Mouse (Mus musculus): ENCODE measurements around the gene Fkbp4.
"Not testable (repeated sequence)": the region's sequence is repeated elsewhere in the genome, so short reads cannot be mapped to it uniquely, and the experiment has no call there.

The Fkbp4 gene

GRCm38 (mm10) chr6:128397574-128398261 lies 40.8 kb downstream of the Fkbp4 start:
- DNase-seq (ENCODE audit: low spot score in 2 of 2), result no peak

GRCm38 (mm10) chr6:128390683-128391082 lies 47.8 kb downstream of the Fkbp4 start:
- DNase-seq (ENCODE audit: low spot score in 2 of 2), result no peak

DNA sequence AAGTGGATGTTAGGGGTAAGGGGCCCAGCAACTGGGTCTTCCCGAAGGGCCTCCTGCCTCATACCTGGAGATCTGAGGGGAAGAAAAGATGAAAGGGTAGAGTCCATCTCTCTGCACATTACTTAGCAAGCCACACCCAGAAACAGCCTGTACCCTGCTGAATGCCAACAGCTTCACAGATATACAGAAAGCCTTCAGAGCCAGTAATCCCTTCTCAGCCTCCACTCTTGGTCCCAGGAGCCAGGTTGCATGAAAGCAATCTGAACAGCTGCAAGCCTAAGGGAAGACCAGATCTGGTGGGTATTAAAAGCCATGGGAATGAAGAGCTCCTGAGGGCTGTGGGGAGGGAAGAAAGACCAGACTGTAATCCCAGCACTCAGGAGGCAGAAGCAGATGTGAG lies 49.3 kb downstream of the Fkbp4 start:
- no peak for DNase-seq (ENCODE audit: low spot score in 2 of 2)

DNA sequence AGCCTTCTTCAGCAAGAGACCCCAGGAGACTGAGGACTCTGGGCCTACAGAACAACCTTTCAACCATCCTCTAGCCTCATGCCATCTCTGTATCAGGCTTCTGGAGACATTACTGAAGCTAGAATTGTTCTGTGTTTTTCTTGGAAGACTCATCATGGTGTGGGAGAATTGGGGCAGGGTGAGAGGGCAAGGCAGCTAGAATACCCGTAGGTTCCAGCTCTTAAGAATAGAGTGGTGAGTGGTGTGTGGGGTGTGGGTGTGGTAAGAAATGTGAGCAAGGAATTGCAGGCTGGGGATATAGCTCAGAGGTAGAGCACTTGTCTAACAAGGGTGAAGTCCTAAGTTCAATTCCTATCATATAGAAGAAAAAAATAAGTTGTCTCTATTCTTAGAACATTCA lies 53.5 kb downstream of the Fkbp4 start:
- DNase-seq (ENCODE audit: low spot score in 2 of 2), result no peak

- no peak for DNase-seq (ENCODE audit: low spot score in 2 of 2)
These were observed 54.7 kb downstream of the Fkbp4 start for GRCm38 (mm10) chr6:128383752-128384151.

DNA sequence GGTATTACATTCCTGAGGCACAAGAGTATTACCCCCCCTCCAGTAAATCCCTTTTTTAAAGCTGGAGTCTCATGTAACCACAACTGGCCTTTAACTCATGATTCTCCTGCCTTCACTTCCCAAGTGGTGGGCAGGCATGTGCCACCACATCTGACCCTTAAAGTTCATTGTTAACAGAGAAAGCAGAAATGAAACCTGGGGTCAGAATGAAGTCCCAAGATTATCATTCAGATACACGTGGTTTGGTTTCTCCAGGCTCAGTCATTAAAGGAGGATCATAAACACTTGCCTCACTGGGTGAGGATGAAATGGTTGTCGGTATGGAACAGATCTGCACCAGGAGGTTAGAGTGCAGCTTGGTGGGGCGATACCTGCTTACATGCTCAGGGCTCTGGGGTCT lies 57.2 kb downstream of the Fkbp4 start:
- no peak for DNase-seq (ENCODE audit: low spot score in 2 of 2)

- not testable (repeated sequence) for DNase-seq (ENCODE audit: low spot score in 2 of 2)
These were observed 57.8 kb downstream of the Fkbp4 start for GRCm38 (mm10) chr6:128380594-128381167.

Data from heart, adult 9 months (tissue).